Mouse (Mus musculus) ovary, postnatal 36 days (tissue): ENCODE data around the gene Cdip1.
A peak's percentile ranks its signal among the peaks of the same experiment; 100 is the strongest.

Experiments used
- DNase-seq: peaks from one replicate; pipeline ENCODE4 v3.0.0; 2022; ENCODE audit warnings: low spot score, mixed read lengths

The Cdip1 gene

DNA sequence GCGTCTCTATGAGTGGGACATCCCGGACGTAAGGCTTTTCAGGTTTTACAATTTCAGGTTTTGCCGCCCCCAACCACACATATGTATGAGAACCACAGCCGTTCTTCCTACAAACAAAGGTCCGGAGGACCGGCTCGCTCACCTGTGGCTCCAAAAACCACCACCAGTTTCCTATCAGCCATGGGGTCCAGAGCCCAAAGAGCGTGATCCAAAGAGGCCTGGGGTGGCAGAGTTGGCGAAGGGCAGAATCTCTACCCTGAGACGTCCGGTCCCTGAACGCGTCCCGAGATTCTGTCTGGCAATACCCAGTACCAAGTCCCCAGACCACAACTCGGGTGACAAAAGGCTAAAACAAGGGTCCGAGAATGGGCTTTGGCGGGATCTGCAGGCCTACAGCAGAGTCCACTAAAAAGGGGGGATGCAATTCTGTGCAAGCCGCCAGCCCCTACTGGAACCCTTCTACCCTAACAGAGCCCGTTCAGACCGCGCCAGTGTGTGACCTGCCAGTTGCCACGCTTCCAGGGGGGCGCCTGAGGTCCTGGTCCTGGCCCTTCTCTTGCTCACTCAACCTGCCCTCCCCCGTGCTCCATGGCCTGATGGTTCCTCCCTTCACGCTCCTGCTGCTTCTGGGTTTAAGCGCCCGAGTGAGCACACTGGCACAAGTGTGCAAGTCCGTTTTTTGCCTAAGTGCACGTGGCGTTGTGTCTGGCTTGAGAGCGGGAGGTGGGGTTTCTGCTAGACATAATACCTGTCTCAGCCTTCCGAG is 71.2 kb downstream of the Cdip1 start, which contains the start of gene Nmral1:
TSS of gene Nmral1 (minus strand) at position 604 of the 766 bp plus-strand sequence.
- peak; percentile 58 for DNase-seq

DNA sequence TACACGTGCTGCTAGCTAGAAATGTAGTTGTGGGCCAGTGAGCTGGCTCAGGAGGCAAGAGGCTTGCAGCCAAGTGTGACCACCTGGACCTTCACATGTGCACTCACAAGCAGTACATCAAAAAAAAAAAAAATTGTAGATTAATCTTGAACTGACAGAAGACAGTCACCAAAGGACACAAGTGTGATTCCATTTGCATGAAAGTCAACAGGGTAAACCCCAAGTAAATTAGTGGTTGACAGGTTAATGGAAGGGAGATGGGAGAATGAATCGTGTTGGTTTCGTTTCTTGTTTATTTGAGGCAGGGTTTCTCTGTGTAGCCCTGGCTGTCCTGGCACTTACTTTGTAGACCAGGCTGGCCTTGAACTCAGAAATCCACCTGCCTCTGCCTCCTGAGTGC is 72.2 kb downstream of the Cdip1 start:
- DNase-seq = no peak

DNA sequence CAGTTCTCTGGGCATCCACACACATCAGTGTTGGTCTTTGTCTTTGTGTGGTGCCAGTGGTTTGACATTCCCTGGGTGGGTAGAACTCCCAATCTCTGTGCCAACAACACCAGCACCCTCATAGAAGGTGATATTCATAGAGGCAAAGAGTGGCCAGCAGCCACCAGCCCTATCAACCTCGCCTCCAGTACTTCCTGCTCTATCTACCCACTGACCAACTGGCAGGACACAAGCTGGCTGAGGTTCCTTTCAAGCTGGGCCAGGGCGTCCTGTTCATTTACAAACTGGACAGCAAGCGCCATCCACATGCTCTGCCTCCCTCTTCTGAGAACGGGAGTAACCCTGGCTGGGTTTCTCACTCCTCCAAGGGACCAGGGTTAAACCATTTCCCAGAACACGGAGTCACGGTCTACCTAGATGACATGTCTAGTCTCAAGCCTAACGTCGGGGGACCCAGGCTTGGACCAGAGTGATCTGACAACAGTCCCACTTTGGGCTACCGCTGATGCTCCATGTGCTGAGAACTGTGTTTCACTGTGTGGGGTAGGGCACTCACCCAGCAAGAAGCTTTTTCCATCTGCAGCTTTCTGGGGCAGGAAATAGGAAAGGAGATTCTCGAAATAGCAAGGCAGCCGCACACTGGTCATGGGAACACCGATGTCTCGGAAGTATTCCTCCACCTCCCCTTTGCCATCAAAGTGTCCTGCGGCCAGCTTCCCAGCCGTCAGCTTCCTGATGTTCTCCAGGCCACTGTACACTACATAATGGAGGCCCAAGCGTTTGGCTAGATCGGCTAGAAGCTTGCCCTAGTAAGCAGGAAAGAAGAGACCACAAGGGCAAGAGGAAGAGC is 76.0 kb downstream of the Cdip1 start:
- DNase-seq = no peak

DNA sequence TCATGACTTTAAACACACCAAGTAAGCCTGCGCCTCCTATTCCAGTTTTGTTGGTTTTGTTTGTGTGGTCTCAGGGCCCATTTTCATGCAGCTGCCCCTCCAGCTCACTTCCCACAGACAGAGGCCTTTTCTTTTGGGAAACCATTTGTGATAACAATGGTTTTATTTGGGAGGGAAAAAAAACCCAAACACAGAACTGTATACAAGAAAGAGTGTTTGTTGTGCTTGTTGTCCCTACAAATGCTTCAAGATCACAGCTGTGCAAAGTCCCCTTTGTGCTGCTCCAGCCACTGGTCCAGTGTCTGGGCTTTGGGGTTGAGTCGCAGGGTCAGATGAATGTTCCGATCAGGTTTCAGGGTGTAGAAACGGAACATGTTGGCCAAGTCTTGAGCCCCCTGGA is 78.9 kb downstream of the Cdip1 start:
- no peak for DNase-seq

DNA sequence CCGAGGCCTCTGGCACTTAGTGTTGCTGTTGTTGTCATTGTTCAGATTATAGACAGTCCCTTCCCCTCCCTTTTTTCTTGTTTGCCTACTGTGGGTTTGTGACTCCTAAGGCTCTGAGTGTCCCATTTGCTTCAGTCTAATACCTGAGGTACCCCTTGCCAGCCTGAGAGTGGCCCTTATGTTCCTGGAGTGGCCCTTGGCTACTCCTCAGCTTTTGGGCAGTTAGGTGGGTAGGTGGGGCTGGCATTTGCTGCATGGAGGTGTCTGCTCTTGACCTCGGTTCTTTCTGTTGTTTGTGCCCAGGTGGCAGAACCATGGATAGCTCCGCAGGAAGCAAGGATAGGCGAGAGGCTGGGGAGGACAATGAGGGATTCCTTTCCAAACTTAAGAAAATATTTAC is 84.6 kb downstream of the Cdip1 start:
- DNase-seq = no peak

DNA sequence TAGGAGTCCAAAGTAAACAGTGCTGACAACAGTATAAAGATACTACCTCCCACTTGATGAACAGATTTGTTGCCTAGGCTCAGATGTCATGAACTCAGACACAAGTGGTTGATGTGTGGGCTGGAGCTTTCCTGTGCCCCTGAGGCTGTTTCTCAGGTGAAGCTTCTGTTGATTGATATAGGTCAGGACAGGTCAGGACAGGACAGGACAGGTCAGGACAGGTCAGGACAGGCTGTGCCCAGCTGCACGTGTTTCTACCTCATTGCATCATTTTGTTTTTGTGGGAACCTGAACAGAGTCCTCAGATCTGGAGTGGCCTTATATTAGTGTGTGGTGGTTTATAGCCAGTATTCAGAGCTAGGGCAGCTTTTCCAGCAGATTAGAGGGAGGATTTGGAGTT is 87.4 kb downstream of the Cdip1 start:
- no peak for DNase-seq

DNA sequence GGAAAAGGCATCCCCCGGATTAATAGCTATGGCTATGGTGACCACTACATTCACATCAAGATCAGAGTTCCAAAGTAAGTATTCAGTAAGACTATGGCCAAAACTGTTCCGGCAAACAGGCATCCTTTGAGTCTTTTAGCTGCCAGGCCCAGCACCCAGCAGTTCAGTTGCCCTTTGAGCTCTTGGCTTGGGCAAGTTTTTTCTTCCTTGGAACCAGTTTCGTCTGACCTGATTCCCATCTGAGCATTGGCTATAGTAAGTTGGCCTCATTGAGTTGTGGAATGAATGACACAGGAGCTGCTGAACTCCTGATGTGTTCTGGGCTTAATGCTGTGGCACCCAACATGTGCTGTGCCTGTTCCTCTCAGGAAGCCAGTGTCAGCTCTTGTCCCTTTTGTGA is 88.9 kb downstream of the Cdip1 start:
- no peak for DNase-seq
